Mouse (Mus musculus) heart, embryonic 16.5 days (tissue): ENCODE results near the gene Plekhg6. TPM values are rescaled to one million over a fixed set of nuclear protein-coding genes. Genes with fewer than 3 reads are reported as not detected.

Source experiments
- ATAC-seq: fragments of 200-750 bp; cut with Nextera tagmentation; replicated peaks from 2 replicates; pipeline ENCODE4 v1.8.0; 2017; ENCODE audit warnings: moderate number of reproducible peaks; ENCODE audit not compliant: insufficient read depth, low FRiP score; ENCODE audit errors: extremely low read depth
- H3K27ac ChIP-seq: fragments of 300-500 bp; sonication (generic); 2 replicates; pipeline ENCODE4 v1.5.1; 2014; ENCODE audit warnings: mild to moderate bottlenecking, low read length, control low read depth, moderate library complexity
- H3K27me3 ChIP-seq: fragments of 300-500 bp; sonication (generic); 2 replicates; pipeline ENCODE4 v1.6.1; 2014; ENCODE audit warnings: low read length, mixed read lengths; ENCODE audit not compliant: control insufficient read depth, insufficient read depth
- H3K36me3 ChIP-seq: fragments of 300-500 bp; sonication (generic); 2 replicates; pipeline ENCODE4 v1.6.1; 2014; ENCODE audit not compliant: control insufficient read depth, insufficient read depth
- H3K4me1 ChIP-seq: fragments of 300-500 bp; sonication (generic); 2 replicates; pipeline ENCODE4 v1.6.1; 2014; ENCODE audit warnings: low read length, mixed read lengths; ENCODE audit not compliant: control insufficient read depth, insufficient read depth
- H3K4me2 ChIP-seq: fragments of 300-500 bp; sonication (generic); 2 replicates; pipeline ENCODE4 v1.6.1; 2014; ENCODE audit warnings: low read depth, mild to moderate bottlenecking, control low read depth, low read length
- H3K4me3 ChIP-seq: fragments of 300-500 bp; sonication (generic); 2 replicates; pipeline ENCODE4 v1.5.1; 2014; ENCODE audit warnings: mild to moderate bottlenecking, control low read depth, low read length
- H3K9ac ChIP-seq: fragments of 300-500 bp; sonication (generic); 2 replicates; pipeline ENCODE4 v1.6.1; 2014; ENCODE audit warnings: low read length, control low read depth
- H3K9me3 ChIP-seq: fragments of 300-500 bp; sonication (generic); replicated peaks from 2 replicates; pipeline ENCODE4 v1.6.1; 2016; ENCODE audit warnings: low read length; ENCODE audit not compliant: control insufficient read depth
- WGBS: fragments of 180-500 bp; shearing (Covaris S2); extraction: QIAGEN DNeasy Blood & Tissue Kit; methylation state at CpG from one replicate; pipeline ENCODE4 v1.1.7; 2014; 5-methylcytosine and 5-hydroxymethylcytosine counted together
- polyA plus RNA-seq: library from polyadenylated mRNA; unstranded; fragments of >200 nt; fragmentation: Nextera tagmentation; extraction: Ambion mirVana; gene quantifications from 2 replicates; pipeline ENCODE4 v1.2.1, GENCODE M21; 2015

The Plekhg6 gene
- polyA plus RNA-seq, 1 experiment from 2014 or later: 0.41 TPM

- Histone ChIP-seq H3K27ac (no peak overlapping the region), H3K36me3 (no peaks in the 10 kb centered on the region), H3K4me2 (no peak overlapping the region), H3K4me3 (no peak overlapping the region), H3K9me3 (no peaks in the 10 kb centered on the region), H3K9ac (no peak overlapping the region), H3K27me3 (no peaks in the 10 kb centered on the region; the same call in 1 of the 2 replicates), H3K4me1 (peaks cover 12% of the 10 kb centered on the region; the same call in 1 of the 2 replicates)
- ATAC-seq: no peak
- WGBS: 78% methylated on average over 5 of the region's 5 CpGs
Observed at GRCm38 (mm10) chr6:125328243-125328642, 52.4 kb downstream of the Plekhg6 start.

DNA sequence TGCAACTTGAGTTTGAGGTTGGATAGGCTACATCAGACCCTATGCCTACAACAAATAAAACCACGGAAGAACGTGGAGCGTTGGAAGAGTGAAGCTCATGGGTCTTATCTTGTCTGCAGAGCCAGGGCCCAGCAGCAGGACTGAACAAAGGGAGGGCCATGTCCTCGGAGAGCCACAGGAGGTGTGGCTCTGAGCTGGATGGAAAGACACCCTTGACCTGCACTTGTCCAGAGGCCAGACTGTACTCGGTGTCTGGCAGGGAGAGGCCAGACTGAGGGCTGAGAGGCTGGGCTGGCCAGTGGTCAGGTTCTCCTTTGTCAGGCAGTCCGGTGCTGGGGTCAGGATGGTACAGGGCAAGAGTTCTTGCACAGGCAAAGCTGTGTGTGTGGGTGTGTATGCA, 55.3 kb downstream of the Plekhg6 start:
- Histone ChIP-seq H3K4me3 (no peak overlapping the region), H3K9ac (no peak overlapping the region), H3K9me3 (no peaks in the 10 kb centered on the region), H3K36me3 (no peaks in the 10 kb centered on the region), H3K4me1 (peaks cover 12% of the 10 kb centered on the region), H3K27ac (no peak overlapping the region), H3K4me2 (no peak overlapping the region), H3K27me3 (peaks cover 25% of the 10 kb centered on the region)
- ATAC-seq: no peak
- WGBS: 31% methylated on average over 6 of the region's 6 CpGs

DNA sequence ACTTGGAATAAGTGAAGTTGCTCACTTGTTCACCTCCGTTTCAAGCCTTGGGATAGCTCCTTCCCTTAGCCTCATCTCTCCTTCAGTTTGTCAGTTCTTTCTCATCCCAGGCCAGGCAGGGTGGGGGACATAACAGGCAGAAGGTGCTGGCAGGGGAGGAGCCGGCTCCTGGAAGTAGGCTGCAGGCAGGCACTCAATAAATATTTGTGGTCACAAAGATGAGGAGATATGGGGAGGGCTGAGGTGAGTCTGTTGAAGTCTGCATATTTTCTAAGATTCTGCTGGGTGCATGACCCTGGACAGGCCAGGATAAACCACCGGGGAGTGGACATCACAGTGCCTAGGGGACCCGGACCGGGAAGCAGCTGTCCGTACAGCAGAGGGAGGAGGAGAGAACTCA, 57.0 kb downstream of the Plekhg6 start:
- ATAC-seq: no peak
- 65% methylated on average over 6 of the region's 6 CpGs for WGBS
- Histone ChIP-seq H3K27ac (no peak overlapping the region), H3K4me2 (no peak overlapping the region), H3K27me3 (peaks cover 28% of the 10 kb centered on the region), H3K4me1 (peaks cover 11% of the 10 kb centered on the region), H3K9me3 (no peaks in the 10 kb centered on the region), H3K4me3 (no peak overlapping the region), H3K9ac (no peak overlapping the region), H3K36me3 (no peaks in the 10 kb centered on the region)

GRCm38 (mm10) chr6:125322794-125323193, 57.8 kb downstream of the Plekhg6 start:
- Histone ChIP-seq H3K27me3 (peaks cover 28% of the 10 kb centered on the region), H3K9ac (no peak overlapping the region), H3K9me3 (no peaks in the 10 kb centered on the region), H3K4me1 (peaks cover 11% of the 10 kb centered on the region), H3K27ac (no peak overlapping the region), H3K4me2 (no peak overlapping the region), H3K36me3 (no peaks in the 10 kb centered on the region), H3K4me3 (no peak overlapping the region)
- WGBS: 54% methylated on average over 13 of the region's 13 CpGs
- no peak for ATAC-seq

DNA sequence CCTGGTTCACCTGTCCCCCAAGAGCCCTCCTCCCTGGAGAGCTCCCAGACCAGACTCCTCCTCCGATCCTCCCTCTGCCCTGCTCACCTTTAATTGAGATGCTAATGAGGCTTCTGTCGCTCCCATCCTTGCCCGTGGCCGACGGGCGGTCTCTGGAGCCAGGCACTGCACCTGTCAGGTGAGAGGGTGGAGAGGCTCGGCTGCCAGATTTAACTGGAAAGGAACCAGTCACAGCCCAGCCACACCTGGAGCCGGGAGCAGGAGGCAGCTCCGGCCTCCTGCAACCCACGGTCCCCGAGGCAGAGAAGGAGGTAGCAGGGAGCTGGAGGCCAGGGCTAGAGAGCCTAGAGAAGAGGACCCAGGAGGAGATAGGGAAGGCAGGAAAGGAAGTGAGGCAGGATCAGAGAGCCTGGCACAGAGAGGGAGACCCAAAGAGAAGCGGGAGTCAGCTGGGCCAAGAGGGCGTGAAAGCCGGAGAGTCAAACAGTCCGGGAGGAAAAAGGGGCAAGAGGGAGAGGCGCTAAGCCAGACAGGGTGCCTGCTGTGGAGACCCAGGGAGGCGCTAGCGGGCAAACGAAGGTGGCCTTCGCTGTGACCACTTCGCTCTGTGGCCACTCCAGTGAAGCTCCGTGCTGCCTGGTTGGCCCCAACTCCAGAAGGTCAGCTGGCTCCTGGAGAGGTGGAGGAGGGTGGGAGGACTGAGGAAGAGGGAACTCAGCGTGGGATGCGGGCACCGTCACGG, 59.3 kb downstream of the Plekhg6 start:
- H3K4me1 ChIP-seq: peaks cover 17% of the 10 kb centered on the region
- H3K9ac ChIP-seq: no peak overlapping the region
- no peaks in the 10 kb centered on the region for H3K9me3 ChIP-seq
- peaks cover 28% of the 10 kb centered on the region for H3K27me3 ChIP-seq
- ATAC-seq: no peak; the same call in 1 of the 2 replicates
- WGBS: 11% methylated on average over 26 of the region's 26 CpGs
- peak overlapping the region; percentile 36 for H3K4me2 ChIP-seq
- H3K27ac ChIP-seq: no peak overlapping the region
- H3K36me3 ChIP-seq: no peaks in the 10 kb centered on the region
- H3K4me3 ChIP-seq: peak overlapping the region; percentile 18

- no peak for ATAC-seq
- Histone ChIP-seq H3K27me3 (peaks cover 28% of the 10 kb centered on the region), H3K36me3 (no peaks in the 10 kb centered on the region), H3K4me1 (peaks cover 15% of the 10 kb centered on the region), H3K9ac (no peak within 1 kb of the TSS), H3K4me2 (peak within 1 kb of the TSS; percentile 36; the same call in 1 of the 2 replicates), H3K9me3 (no peaks in the 10 kb centered on the region), H3K27ac (no peak within 1 kb of the TSS), H3K4me3 (no peak within 1 kb of the TSS)
- 83% methylated on average over 1 of the region's 1 CpGs for WGBS
Observed at GRCm38 (mm10) chr6:125320323-125320722, 60.3 kb downstream of the Plekhg6 start, which contains the start of gene Scnn1a. Gene Scnn1a (plus strand): TSS chr6:125320659.

DNA sequence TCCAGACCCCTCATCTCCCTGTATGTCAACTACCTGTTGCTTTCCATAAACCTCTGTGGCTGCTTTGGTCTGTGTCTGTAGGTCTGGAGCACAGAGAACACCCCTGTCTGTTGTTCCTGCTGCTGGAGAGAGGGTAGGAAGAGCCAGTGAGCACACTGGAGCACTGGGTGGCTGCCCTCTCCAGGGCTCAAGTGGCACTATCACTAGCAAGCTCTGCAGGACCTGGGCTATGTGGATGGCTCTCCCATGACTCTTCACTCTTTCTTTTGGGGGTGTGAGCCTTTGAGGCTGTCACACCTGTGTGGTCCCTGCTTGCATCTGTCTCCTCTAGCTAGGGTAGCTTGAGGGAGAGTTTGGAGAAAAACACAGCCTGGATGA, 60.7 kb downstream of the Plekhg6 start:
- Histone ChIP-seq H3K4me3 (no peak overlapping the region), H3K4me1 (peaks cover 14% of the 10 kb centered on the region), H3K36me3 (no peaks in the 10 kb centered on the region), H3K9ac (no peak overlapping the region), H3K4me2 (no peak overlapping the region), H3K27me3 (peaks cover 28% of the 10 kb centered on the region), H3K27ac (no peak overlapping the region), H3K9me3 (no peaks in the 10 kb centered on the region)
- ATAC-seq: no peak

- no peak overlapping the region for H3K9ac ChIP-seq
- H3K36me3 ChIP-seq: no peaks in the 10 kb centered on the region
- no peak overlapping the region for H3K4me3 ChIP-seq
- H3K4me1 ChIP-seq: peaks cover 15% of the 10 kb centered on the region
- ATAC-seq: no peak
- no peak overlapping the region for H3K27ac ChIP-seq
- H3K27me3 ChIP-seq: peaks cover 28% of the 10 kb centered on the region
- no peaks in the 10 kb centered on the region for H3K9me3 ChIP-seq
- no peak overlapping the region for H3K4me2 ChIP-seq
- WGBS: 65% methylated on average over 15 of the region's 15 CpGs
Observed at GRCm38 (mm10) chr6:125318981-125319918, 61.3 kb downstream of the Plekhg6 start.

DNA sequence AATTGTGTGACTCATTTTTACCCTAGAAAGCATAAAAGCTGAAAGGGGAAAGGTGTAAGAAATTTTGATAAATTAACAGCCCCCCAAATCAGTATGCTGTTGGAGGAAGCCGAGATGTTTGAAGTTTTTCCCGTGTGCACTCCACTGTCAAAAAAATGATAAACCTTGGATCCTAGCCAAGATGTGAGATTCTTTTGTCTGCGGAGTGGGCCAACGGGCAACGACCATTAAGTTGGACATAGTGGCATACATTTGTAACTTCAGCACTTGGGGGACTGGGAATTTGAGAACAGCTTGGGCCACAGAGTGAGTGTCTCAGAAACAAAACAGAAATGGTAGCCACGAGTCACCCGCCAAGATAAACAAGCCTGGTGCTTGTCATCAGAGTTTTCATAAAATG, 63.5 kb downstream of the Plekhg6 start:
- H3K36me3 ChIP-seq: peaks cover 1% of the 10 kb centered on the region; the same call in 1 of the 2 replicates
- no peak overlapping the region for H3K9ac ChIP-seq
- no peak overlapping the region for H3K4me3 ChIP-seq
- peaks cover 27% of the 10 kb centered on the region for H3K4me1 ChIP-seq
- H3K9me3 ChIP-seq: no peaks in the 10 kb centered on the region
- no peak overlapping the region for H3K4me2 ChIP-seq
- ATAC-seq: no peak
- no peak overlapping the region for H3K27ac ChIP-seq
- WGBS: 21% methylated on average over 7 of the region's 7 CpGs
- peaks cover 19% of the 10 kb centered on the region for H3K27me3 ChIP-seq
